ENCODE assay signal across 8 mouse cellular contexts in genomic region chr16:86419458-86419857, GRCm38 (mm10).
A peak's percentile ranks its signal among the peaks of the same experiment; 100 is the strongest.
DNase-seq lines count a peak whose midpoint lies in the region; ATAC-seq and TF ChIP-seq lines count a peak whose summit lies in the region.
"Not testable (repeated sequence)": the region's sequence is repeated elsewhere in the genome, so short reads cannot be mapped to it uniquely, and the experiment has no call there.

No protein-coding gene starts in this region.

- not testable (repeated sequence) for H3K27ac ChIP-seq in cortical plate, adult 2 months (ENCODE audit: insufficient read depth, low read length); hindbrain, embryonic 16.5 days (ENCODE audit: low read depth, low read length); lung, embryonic 14.5 days (ENCODE audit: low read depth)

- peak; percentile 41; the same call in 1 of the 2 replicates for TF ChIP-seq CTCF in cortical plate, adult 2 months (IDR thresholded peaks at IDR 0.05; ENCODE audit: extremely low read depth, insufficient read depth, low read length)
- TF ChIP-seq CTCF in lung, embryonic 14.5 days (IDR thresholded peaks at IDR 0.05; ENCODE audit: low read depth), result peak; percentile 74

- peak; percentile 85 for ATAC-seq in hindbrain, embryonic 16.5 days
- not testable (repeated sequence) for ATAC-seq in lung, embryonic 14.5 days (ENCODE audit: insufficient read depth)

- peak; percentile 37 for DNase-seq in adrenal gland, adult 8-10 months
- peak; percentile 71 for DNase-seq in gastrocnemius, adult 18-20 months (ENCODE audit: low spot score)
- DNase-seq in layer of hippocampus, adult 9-11 months, result peak; percentile 43
- DNase-seq in lung, embryonic 14.5 days, result peak; percentile 92
- peak; percentile 24 for DNase-seq in ovary, postnatal 10 days (ENCODE audit: low spot score)
- peak; percentile 63 for DNase-seq in urinary bladder, postnatal 25 days (ENCODE audit: low spot score)

- H3K9me3 ChIP-seq in hindbrain, embryonic 16.5 days (ENCODE audit: control insufficient read depth, low read length); lung, embryonic 14.5 days (ENCODE audit: low read depth, low read length): not testable (repeated sequence)

- H3K4me3 ChIP-seq in cortical plate, adult 2 months (ENCODE audit: insufficient read depth, low read length); hindbrain, embryonic 16.5 days (ENCODE audit: low read length); lung, embryonic 14.5 days (ENCODE audit: low read depth, low read length): not testable (repeated sequence)

- TF ChIP-seq POLR2A in cortical plate, adult 2 months (IDR thresholded peaks at IDR 0.05; ENCODE audit: extremely low read depth, insufficient read depth, low read length), result not testable (repeated sequence)

- WGBS in hindbrain, embryonic 16.5 days, result 10% methylated on average over 5 of the region's 5 CpGs
- 5% methylated on average over 5 of the region's 5 CpGs for WGBS in lung, embryonic 14.5 days

- H3K36me3 ChIP-seq in hindbrain, embryonic 16.5 days (ENCODE audit: control insufficient read depth, insufficient read depth, low read length); lung, embryonic 14.5 days (ENCODE audit: insufficient read depth): not testable (repeated sequence)

- not testable (repeated sequence) for H3K4me2 ChIP-seq in hindbrain, embryonic 16.5 days (ENCODE audit: low read length); lung, embryonic 14.5 days

- not testable (repeated sequence) for H3K9ac ChIP-seq in hindbrain, embryonic 16.5 days (ENCODE audit: low read depth, low read length); lung, embryonic 14.5 days

- H3K4me1 ChIP-seq in cortical plate, adult 2 months (ENCODE audit: control insufficient read depth, insufficient read depth, low read length); hindbrain, embryonic 16.5 days (ENCODE audit: control insufficient read depth, insufficient read depth, low read depth, low read length); lung, embryonic 14.5 days (ENCODE audit: insufficient read depth): not testable (repeated sequence)

- H3K27me3 ChIP-seq in hindbrain, embryonic 16.5 days (replicated peaks; ENCODE audit: control insufficient read depth, insufficient read depth, low read length); lung, embryonic 14.5 days (ENCODE audit: insufficient read depth, low read length): not testable (repeated sequence)

Comparison
In these comparisons a context has a peak if more than half of its experiments do, and no peak if none do; other contexts are left out.
1. DNase-seq: peak in every context shown above with its lines; median percentile 92 in lung, embryonic 14.5 days; 71 in gastrocnemius, adult 18-20 months; 63 in urinary bladder, postnatal 25 days; 43 in layer of hippocampus, adult 9-11 months; 37 in adrenal gland, adult 8-10 months; 24 in ovary, postnatal 10 days.